Mouse (Mus musculus): Measurements from ENCODE around the gene Mzf1.

- no peak for TF ChIP-seq CTCF (IDR thresholded peaks at IDR 0.05; ENCODE audit: low read depth, low read length)
- no peak for TF ChIP-seq GATA1 (IDR thresholded peaks at IDR 0.05; ENCODE audit: borderline replicate concordance, low read length)
- TF ChIP-seq TAL1 (conservative IDR thresholded peaks at IDR 0.05; ENCODE audit: low read depth, low read length): no peak
- no peak for TF ChIP-seq GATA2 (IDR thresholded peaks at IDR 0.05; ENCODE audit: borderline replicate concordance, low read depth, low read length)
- TF ChIP-seq POLR2AphosphoS5 (IDR thresholded peaks at IDR 0.05; ENCODE audit: insufficient replicate concordance, low read depth, low read length): no peak
These were observed 1.6 kb downstream of the Mzf1 start for GRCm38 (mm10) chr7:13053001-13053400.
